Mouse (Mus musculus) stomach, embryonic 16.5 days (tissue): ENCODE data around the gene Btbd18. TPM values are rescaled to one million over a fixed set of nuclear protein-coding genes. Genes with fewer than 3 reads are reported as not detected.

Experiments used
- ATAC-seq: fragments of 200-750 bp; cut with Nextera tagmentation; 2 replicates; pipeline ENCODE4 v1.8.0; 2017; ENCODE audit warnings: moderate number of reproducible peaks, moderate TSS enrichment; ENCODE audit not compliant: insufficient read depth, low FRiP score
- H3K27ac ChIP-seq: fragments of 300-500 bp; sonication (generic); 2 replicates; pipeline ENCODE4 v1.5.1; 2014; ENCODE audit warnings: low read length
- H3K27me3 ChIP-seq: fragments of 300-500 bp; sonication (generic); 2 replicates; pipeline ENCODE4 v1.6.1; 2014; ENCODE audit warnings: low read length, control low read depth, mixed read lengths; ENCODE audit not compliant: control insufficient read depth, insufficient read depth
- H3K36me3 ChIP-seq: fragments of 300-500 bp; sonication (generic); 2 replicates; pipeline ENCODE4 v1.6.1; 2014; ENCODE audit warnings: low read length; ENCODE audit not compliant: control insufficient read depth, insufficient read depth
- H3K4me1 ChIP-seq: fragments of 300-500 bp; sonication (generic); 2 replicates; pipeline ENCODE4 v1.6.1; 2014; ENCODE audit warnings: low read length, control low read depth, mixed read lengths; ENCODE audit not compliant: control insufficient read depth, insufficient read depth
- H3K4me2 ChIP-seq: fragments of 300-500 bp; sonication (generic); 2 replicates; pipeline ENCODE4 v1.6.1; 2014; ENCODE audit warnings: low read depth, low read length, mixed read lengths
- H3K4me3 ChIP-seq: fragments of 300-500 bp; sonication (generic); replicated peaks from 2 replicates; pipeline ENCODE4 v1.5.1; 2014; ENCODE audit warnings: mild to moderate bottlenecking, low read length
- H3K9ac ChIP-seq: fragments of 300-500 bp; sonication (generic); 2 replicates; pipeline ENCODE4 v1.6.1; 2014; ENCODE audit warnings: low read length
- H3K9me3 ChIP-seq: fragments of 300-500 bp; sonication (generic); replicated peaks from 2 replicates; pipeline ENCODE4 v1.6.1; 2016; ENCODE audit warnings: low read length, control low read depth; ENCODE audit not compliant: control insufficient read depth
- WGBS: fragments of 180-500 bp; shearing (Covaris S2); extraction: QIAGEN DNeasy Blood & Tissue Kit; methylation state at CpG from one replicate; pipeline ENCODE4 v1.1.7; 2014; 5-methylcytosine and 5-hydroxymethylcytosine counted together
- polyA plus RNA-seq: library from polyadenylated mRNA; unstranded; fragments of >200 nt; fragmentation: Nextera tagmentation; extraction: Ambion mirVana; gene quantifications from 2 replicates; pipeline ENCODE4 v1.2.1, GENCODE M21; 2015

Gene Btbd18
- polyA plus RNA-seq, 1 experiment from 2014 or later: 0.26 TPM

DNA sequence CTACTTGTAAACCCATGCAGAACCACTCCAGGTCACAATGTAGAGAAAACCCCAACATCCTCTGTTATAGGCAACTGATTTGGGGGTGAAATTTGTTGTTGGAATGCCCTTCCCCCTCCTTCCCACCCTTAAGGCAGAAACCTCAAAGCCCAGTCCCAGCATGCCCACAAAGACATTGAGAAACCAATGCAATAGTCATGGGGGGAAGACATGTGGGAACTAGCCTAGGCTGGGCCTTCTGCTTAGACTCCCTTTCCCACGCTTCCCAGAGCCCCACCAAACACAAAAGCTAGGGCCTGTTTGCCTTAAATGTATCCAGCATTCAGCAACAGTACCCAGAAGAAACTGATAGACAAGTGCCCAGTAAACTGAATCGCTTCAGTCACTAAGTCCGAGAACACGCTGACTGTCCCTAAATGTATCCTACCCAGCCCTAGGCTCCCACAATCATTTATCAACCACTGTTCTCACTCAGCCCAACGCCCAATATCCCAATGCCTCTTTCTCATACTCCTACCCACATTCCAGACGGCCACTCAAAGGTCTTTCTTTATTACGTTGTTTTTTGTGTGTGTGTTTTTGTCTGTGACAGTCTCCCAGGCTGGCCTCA, 32.4 kb upstream of the Btbd18 start:
- 56% methylated on average over 7 of the region's 7 CpGs for whole genome bisulfite sequencing
- Histone ChIP-seq H3K9ac (no peak overlapping the region), H3K4me1 (peaks cover 37% of the 10 kb centered on the region), H3K27ac (peak overlapping the region; percentile 83), H3K4me2 (peak overlapping the region; percentile 20; the same call in 1 of the 2 replicates), H3K4me3 (no peak overlapping the region), H3K9me3 (no peaks in the 10 kb centered on the region), H3K36me3 (peaks cover 6% of the 10 kb centered on the region; the same call in 1 of the 2 replicates), H3K27me3 (no peaks in the 10 kb centered on the region)
- ATAC-seq: peak; percentile 3; the same call in 1 of the 2 replicates

GRCm38 (mm10) chr2:84627036-84627435, 31.8 kb upstream of the Btbd18 start:
- Histone ChIP-seq H3K4me3 (no peak overlapping the region), H3K9me3 (no peaks in the 10 kb centered on the region), H3K9ac (no peak overlapping the region), H3K36me3 (peaks cover 6% of the 10 kb centered on the region; the same call in 1 of the 2 replicates), H3K4me1 (peaks cover 37% of the 10 kb centered on the region), H3K4me2 (peak overlapping the region; percentile 20; the same call in 1 of the 2 replicates), H3K27me3 (no peaks in the 10 kb centered on the region), H3K27ac (peak overlapping the region; percentile 83)
- WGBS: 43% methylated on average over 3 of the region's 3 CpGs
- ATAC-seq: no peak

DNA sequence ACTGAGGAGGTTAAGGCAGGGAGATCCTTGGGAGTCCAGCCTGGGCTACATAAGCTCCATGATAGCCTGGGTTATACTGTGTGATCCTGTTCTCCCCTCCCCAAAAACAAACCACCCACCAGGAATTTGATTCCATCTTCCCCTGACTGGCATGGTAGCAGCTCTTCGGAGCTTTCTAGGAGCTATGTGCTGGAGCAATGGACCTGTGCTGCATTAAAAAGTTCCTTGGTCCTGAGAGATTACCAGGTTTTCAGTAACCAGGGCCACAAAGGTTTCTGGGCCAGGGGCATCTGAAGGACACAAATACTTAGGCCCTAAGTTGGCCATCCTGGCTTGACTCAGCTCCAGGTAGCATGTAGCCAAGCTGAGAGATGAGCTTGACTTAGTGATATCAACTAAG, 26.9 kb upstream of the Btbd18 start:
- WGBS: 79% methylated on average over 1 of the region's 1 CpGs
- no peak for ATAC-seq
- H3K27me3 ChIP-seq: no peaks in the 10 kb centered on the region
- H3K4me1 ChIP-seq: peaks cover 48% of the 10 kb centered on the region
- no peaks in the 10 kb centered on the region for H3K9me3 ChIP-seq
- H3K4me3 ChIP-seq: no peak overlapping the region
- 0 out of 2 replicates have a peak, but pooled peaks cover 2% of the 10 kb centered on the region for H3K36me3 ChIP-seq
- no peak overlapping the region; the same call in 1 of the 2 replicates for H3K4me2 ChIP-seq
- peak overlapping the region; percentile 96 for H3K27ac ChIP-seq
- H3K9ac ChIP-seq: no peak overlapping the region

GRCm38 (mm10) chr2:84632999-84633398, 25.9 kb upstream of the Btbd18 start:
- peak; percentile 71 for ATAC-seq
- Histone ChIP-seq H3K36me3 (0 out of 2 replicates have a peak, but pooled peaks cover 2% of the 10 kb centered on the region), H3K4me3 (0 out of 2 replicates have a peak overlapping the region, but pooled peaks have one; percentile 4), H3K9ac (0 out of 2 replicates have a peak overlapping the region, but pooled peaks have one; percentile 5), H3K4me2 (peak overlapping the region; percentile 39), H3K9me3 (no peaks in the 10 kb centered on the region), H3K27me3 (no peaks in the 10 kb centered on the region), H3K4me1 (peaks cover 51% of the 10 kb centered on the region), H3K27ac (peak overlapping the region; percentile 96)
- WGBS: 10% methylated on average over 3 of the region's 3 CpGs

GRCm38 (mm10) chr2:84634006-84634405, 24.9 kb upstream of the Btbd18 start:
- Histone ChIP-seq H3K4me1 (peaks cover 58% of the 10 kb centered on the region), H3K4me3 (peak overlapping the region; percentile 15), H3K36me3 (0 out of 2 replicates have a peak, but pooled peaks cover 2% of the 10 kb centered on the region), H3K27ac (peak overlapping the region; percentile 96), H3K9ac (peak overlapping the region; percentile 24; the same call in 1 of the 2 replicates), H3K4me2 (peak overlapping the region; percentile 53), H3K9me3 (no peaks in the 10 kb centered on the region), H3K27me3 (no peaks in the 10 kb centered on the region)
- peak; percentile 19; the same call in 1 of the 2 replicates for ATAC-seq
- WGBS: 39% methylated on average over 4 of the region's 4 CpGs

DNA sequence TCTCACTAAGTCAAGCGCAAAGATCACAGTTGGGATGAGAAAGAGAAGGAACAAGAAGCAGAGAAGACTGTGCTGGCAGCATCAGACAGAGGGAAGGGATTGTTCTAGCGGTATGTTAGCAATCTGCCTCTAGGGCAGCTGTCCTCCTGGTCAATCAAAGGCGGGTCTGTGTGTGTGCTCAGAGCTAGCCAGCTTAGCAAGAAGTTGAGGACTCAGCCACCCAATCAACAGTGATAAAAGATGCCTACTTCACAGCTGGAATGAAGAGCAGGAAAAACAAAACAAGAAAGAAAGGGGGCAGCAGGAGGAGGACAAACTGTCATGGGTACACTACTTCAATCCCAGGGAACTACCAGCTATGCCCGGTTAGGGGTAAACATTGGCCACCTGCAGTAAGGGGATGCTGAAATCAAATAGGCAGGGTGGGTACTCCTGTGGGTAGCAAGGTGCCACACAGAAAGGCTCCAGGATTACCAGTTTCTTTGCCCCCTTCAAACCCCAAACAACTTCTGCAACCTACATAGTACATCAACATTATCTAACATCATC, 23.9 kb upstream of the Btbd18 start:
- Histone ChIP-seq H3K4me3 (peak overlapping the region; percentile 26), H3K27ac (peak overlapping the region; percentile 96), H3K9ac (peak overlapping the region; percentile 58), H3K27me3 (no peaks in the 10 kb centered on the region), H3K9me3 (no peaks in the 10 kb centered on the region), H3K4me2 (peak overlapping the region; percentile 53), H3K36me3 (no peaks in the 10 kb centered on the region), H3K4me1 (peaks cover 60% of the 10 kb centered on the region)
- no peak for ATAC-seq
- 24% methylated on average over 4 of the region's 4 CpGs for WGBS

DNA sequence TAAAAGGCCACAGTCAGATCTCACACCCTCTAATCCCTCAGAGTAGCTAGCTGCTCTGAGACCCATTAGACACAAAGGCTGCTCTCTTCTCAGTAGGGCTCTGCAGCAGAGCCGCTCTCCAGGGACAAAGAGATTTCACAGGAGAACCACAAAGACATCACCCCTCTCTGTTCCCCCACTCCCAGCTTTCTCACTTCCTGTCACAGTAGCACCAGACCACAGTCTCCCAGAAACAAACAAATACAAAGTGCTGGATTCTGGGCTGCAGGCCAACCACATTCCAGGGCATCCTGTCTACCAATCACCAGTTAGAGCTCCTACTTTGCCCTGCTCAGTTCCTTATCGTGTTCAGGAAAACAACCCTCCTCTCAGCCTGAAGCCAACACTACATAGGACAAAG, 23.3 kb upstream of the Btbd18 start:
- peak overlapping the region; percentile 96 for H3K27ac ChIP-seq
- H3K27me3 ChIP-seq: no peaks in the 10 kb centered on the region
- peak overlapping the region; percentile 53 for H3K4me2 ChIP-seq
- H3K36me3 ChIP-seq: no peaks in the 10 kb centered on the region
- peaks cover 61% of the 10 kb centered on the region for H3K4me1 ChIP-seq
- 2% methylated on average over 2 of the region's 2 CpGs for WGBS
- H3K9ac ChIP-seq: peak overlapping the region; percentile 58
- no peaks in the 10 kb centered on the region for H3K9me3 ChIP-seq
- peak; percentile 90 for ATAC-seq
- H3K4me3 ChIP-seq: peak overlapping the region; percentile 26

DNA sequence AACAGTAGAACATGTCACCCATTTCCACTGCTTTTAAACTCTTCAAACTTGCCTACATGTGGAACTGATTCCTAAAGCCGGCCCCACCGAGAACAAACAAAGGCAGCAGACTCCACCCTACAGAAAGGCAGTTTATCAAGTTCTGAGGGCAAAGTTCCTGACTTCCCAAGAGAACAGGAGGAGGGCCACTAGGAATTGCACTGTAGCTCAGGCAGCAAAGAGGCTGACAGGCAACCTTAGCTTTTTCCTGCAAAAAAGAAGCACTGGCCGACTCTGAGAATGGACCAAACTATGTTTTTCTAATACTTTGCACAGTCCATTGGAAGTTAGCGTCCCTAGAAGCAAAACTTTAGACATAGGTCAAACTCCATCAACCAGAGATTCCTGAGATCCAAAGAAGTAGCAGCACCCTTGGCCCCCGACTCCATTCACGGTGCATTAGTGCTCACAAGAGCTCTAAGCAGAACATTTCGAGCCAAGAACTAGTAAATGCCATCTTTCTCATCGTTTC, 22.6 kb upstream of the Btbd18 start:
- WGBS: 8% methylated on average over 8 of the region's 8 CpGs
- Histone ChIP-seq H3K9me3 (no peaks in the 10 kb centered on the region), H3K27me3 (no peaks in the 10 kb centered on the region), H3K27ac (peak overlapping the region; percentile 96), H3K9ac (peak overlapping the region; percentile 58), H3K4me2 (peak overlapping the region; percentile 53), H3K36me3 (no peaks in the 10 kb centered on the region), H3K4me3 (peak overlapping the region; percentile 30), H3K4me1 (peaks cover 61% of the 10 kb centered on the region)
- ATAC-seq: peak; percentile 56
